Mouse (Mus musculus) spleen, adult 18-20 months (tissue): ENCODE data around the gene Zfp558.
"Not testable (repeated sequence)": the region's sequence is repeated elsewhere in the genome, so short reads cannot be mapped to it uniquely, and the experiment has no call there.

Source experiments
- DNase-seq, 2 experiments: peaks; one replicate each; pipeline ENCODE4 v3.0.0; 2022; ENCODE audit warnings: mixed read lengths in 2 of 2

Zfp558 gene

DNA sequence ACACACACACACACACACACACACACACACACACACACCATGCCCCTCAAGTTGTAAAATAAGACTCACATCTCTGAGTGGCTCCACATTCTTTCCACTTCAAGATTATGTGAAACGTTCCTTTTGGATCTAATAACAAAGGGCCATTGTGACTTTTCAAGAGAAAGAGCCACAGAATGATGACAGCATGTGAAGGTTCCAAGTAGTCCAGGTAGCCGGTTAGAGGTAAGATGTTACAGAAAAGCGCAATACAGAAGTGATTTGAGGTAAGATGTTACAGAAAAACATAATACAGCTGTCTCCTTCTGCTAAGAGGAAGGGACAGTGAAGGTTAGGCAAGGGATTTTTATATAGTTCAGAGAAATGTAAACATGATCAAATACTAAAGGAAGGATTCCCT lies at the start of gene Zfp558, which contains the start of gene Mbd3l1:
Zfp558 (minus strand) TSS at position 101 of the 400 bp plus-strand sequence.
Mbd3l1 (plus strand) TSS at position 192 of the 400 bp plus-strand sequence.
- no peak for DNase-seq

- DNase-seq, result no peak
Measured at GRCm38 (mm10) chr9:18508098-18508497, 30.0 kb upstream of the Zfp558 start.

GRCm38 (mm10) chr9:18473324-18474128 lies 4.5 kb downstream of the Zfp558 start:
- DNase-seq, result peak; percentile 49 to 58

DNA sequence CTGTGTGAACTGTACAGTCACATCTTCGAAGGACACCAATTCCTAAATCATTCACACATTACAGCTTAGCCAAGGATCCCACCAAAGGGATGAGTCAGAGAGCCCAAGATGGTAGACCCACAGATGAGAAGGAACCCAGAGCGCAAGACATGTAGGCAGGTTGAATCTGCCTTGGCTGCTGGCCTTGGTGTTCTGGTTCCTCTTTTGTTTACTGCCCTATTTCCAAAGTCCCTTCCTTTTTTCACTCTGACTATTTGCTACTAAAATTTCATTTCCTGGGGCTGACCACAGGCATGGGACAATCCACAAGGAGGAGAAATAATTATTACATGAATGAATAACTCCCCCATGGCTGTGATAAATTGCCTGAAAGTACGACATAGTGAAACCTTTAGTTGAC lies 10.1 kb downstream of the Zfp558 start:
- no peak for DNase-seq

GRCm38 (mm10) chr9:18467350-18467749 lies 10.7 kb downstream of the Zfp558 start:
- DNase-seq, result no peak

DNA sequence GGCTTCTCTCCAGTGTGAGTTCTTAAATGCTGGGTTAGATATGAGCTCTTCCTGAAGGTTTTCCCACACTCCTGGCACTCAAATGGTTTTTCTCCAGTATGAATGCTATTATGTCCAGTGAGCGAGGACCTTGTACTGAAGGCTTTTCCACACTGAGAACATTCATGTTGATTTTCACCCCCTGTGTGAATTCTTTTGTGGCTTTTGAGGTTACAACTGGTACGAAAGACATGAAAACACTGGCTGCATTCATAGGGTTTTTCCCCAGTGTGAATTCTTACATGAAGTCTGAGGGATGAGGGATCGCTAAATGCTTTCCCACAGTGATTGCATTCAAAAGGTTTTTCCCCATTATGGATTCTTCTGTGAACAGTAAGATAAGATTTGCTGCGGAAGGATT lies 21.5 kb downstream of the Zfp558 start:
- no peak for DNase-seq

- no peak for DNase-seq
Measured at GRCm38 (mm10) chr9:18431687-18432086, 46.4 kb downstream of the Zfp558 start.

- DNase-seq, result no peak
Measured at GRCm38 (mm10) chr9:18430354-18430753, 47.7 kb downstream of the Zfp558 start, which contains the start of gene Mbd3l2. Mbd3l2 (plus strand) TSS chr9:18430654.

DNA sequence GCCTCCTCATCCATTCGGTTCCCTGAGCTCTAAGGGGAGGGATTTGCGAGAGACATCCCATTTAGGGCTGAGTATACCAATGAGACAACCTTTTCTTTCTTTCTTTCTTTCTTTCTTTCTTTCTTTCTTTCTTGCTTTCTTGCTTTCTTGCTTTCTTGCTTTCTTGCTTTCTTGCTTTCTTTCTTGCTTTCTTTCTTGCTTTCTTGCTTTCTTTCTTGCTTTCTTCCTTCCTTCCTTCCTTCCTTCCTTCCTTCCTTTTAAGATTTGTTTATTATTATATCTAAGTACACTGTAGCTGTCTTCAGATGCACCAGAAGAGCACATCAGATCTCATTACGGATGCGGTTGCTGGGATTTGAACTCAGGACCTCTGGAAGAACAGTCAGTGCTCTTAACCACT lies 65.7 kb downstream of the Zfp558 start:
- DNase-seq, result not testable (repeated sequence)
